Mouse (Mus musculus): ENCODE results near the gene Nxpe3. TPM values are rescaled to one million over a fixed set of nuclear protein-coding genes. Genes with fewer than 3 reads are reported as not detected.
"Not testable (repeated sequence)": the region's sequence is repeated elsewhere in the genome, so short reads cannot be mapped to it uniquely, and the experiment has no call there.

Gene Nxpe3
- polyA plus RNA-seq, 1 experiment = 1.1 TPM

DNA sequence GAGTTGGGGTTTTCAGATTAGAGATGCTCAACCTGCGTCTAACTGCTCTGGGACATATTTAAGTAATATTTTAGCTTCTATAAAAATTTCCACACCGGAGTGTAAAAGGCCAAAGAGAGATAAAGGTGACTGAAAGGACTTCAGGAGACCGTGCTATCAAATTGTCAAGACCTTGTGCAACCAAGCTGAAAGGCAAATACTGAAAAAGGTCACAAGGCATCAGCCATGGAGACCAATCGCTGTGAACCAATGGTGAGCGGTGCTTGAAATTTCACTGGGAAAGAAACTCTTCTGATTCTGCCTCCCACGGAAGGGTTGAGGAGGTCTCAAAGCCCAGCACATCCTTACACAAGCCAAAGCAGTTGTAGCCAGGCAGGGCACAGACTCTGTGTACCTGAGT lies 53.6 kb downstream of the Nxpe3 start:
- H3K4me1 ChIP-seq (ENCODE audit: control insufficient read depth, insufficient read depth, low read length) = peaks cover 6% of the 10 kb centered on the region; the same call in 1 of the 2 replicates
- no peak for TF ChIP-seq CTCF (IDR thresholded peaks at IDR 0.05; ENCODE audit: borderline replicate concordance, insufficient read depth, low read length)
- TF ChIP-seq POLR2A (IDR thresholded peaks at IDR 0.05; ENCODE audit: low read depth, low read length) = no peak

GRCm38 (mm10) chr16:55838510-55839474 lies 56.3 kb downstream of the Nxpe3 start, which contains the start of gene Nfkbiz:
Nfkbiz (minus strand) TSS chr16:55838899.
- H3K27ac ChIP-seq (ENCODE audit: insufficient read depth, low read length) = peak within 1 kb of the TSS; percentile 97
- H3K4me3 ChIP-seq (ENCODE audit: insufficient read depth, low read length) = peak within 1 kb of the TSS; percentile 86
- TF ChIP-seq CTCF (IDR thresholded peaks at IDR 0.05; ENCODE audit: borderline replicate concordance, insufficient read depth, low read length) (no peak), POLR2A (IDR thresholded peaks at IDR 0.05; ENCODE audit: low read depth, low read length) (peak; percentile 63)
- H3K4me1 ChIP-seq (ENCODE audit: control insufficient read depth, insufficient read depth, low read length) = peaks cover 7% of the 10 kb centered on the region; the same call in 1 of the 2 replicates

More for the DNA sequence above, 53.6 kb downstream of the Nxpe3 start:
- Histone ChIP-seq H3K27ac (ENCODE audit: insufficient read depth, low read length) (no peak overlapping the region), H3K4me3 (ENCODE audit: insufficient read depth, low read length) (no peak overlapping the region)

DNA sequence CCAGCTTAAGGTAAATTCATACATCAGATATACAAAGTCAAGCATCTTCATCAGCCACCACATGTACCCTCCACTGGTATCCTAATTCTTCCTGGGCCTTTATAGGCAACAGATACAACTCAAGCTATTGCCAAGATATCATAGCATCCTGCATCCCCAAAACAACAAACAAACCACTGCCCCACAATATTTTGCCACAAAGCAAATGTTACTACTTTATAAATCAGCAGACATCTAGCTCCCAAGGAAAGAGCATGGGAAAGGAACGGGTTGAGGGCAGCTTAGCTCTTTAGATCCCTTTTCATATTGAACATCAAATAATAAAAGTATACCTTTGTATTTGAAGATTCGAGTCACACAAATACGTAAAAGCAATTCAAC lies 57.0 kb downstream of the Nxpe3 start:
- Histone ChIP-seq H3K4me1 (ENCODE audit: control insufficient read depth, insufficient read depth, low read length) (0 out of 2 replicates have a peak, but pooled peaks cover 4% of the 10 kb centered on the region), H3K4me3 (ENCODE audit: insufficient read depth, low read length) (peak overlapping the region; percentile 86), H3K27ac (ENCODE audit: insufficient read depth, low read length) (peak overlapping the region; percentile 97)
- TF ChIP-seq CTCF (IDR thresholded peaks at IDR 0.05; ENCODE audit: borderline replicate concordance, insufficient read depth, low read length) = no peak

DNA sequence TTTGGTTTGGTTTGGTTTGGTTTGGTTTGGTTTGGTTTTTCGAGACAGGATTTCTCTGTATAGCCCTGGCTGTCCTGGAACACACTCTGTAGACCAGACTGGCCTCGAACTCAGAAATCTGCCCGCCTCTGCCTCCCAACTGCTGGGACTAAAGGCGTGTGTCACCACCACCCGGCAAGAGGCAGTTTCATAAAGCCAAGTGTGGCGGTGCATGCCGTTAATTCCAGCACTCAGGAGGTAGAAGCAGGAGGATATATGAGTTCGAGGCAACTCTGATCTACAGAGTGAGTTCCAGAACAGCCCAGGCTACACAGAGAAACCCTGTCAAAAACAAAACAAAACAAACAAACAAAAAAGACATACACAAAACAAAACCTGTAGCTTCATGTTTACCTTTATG lies 57.4 kb downstream of the Nxpe3 start:
- H3K4me3 ChIP-seq (ENCODE audit: insufficient read depth, low read length) = peak overlapping the region; percentile 86; the same call in 1 of the 2 replicates
- H3K4me1 ChIP-seq (ENCODE audit: control insufficient read depth, insufficient read depth, low read length); H3K27ac ChIP-seq (ENCODE audit: insufficient read depth, low read length): not testable (repeated sequence)

GRCm38 (mm10) chr16:55837168-55837567 lies 57.9 kb downstream of the Nxpe3 start:
- 0 out of 2 replicates have a peak, but pooled peaks cover 4% of the 10 kb centered on the region for H3K4me1 ChIP-seq (ENCODE audit: control insufficient read depth, insufficient read depth, low read length)
- no peak overlapping the region for H3K4me3 ChIP-seq (ENCODE audit: insufficient read depth, low read length)
- TF ChIP-seq CTCF (IDR thresholded peaks at IDR 0.05; ENCODE audit: borderline replicate concordance, insufficient read depth, low read length) = no peak
- TF ChIP-seq POLR2A (IDR thresholded peaks at IDR 0.05; ENCODE audit: low read depth, low read length) = no peak
- H3K27ac ChIP-seq (ENCODE audit: insufficient read depth, low read length) = no peak overlapping the region

DNA sequence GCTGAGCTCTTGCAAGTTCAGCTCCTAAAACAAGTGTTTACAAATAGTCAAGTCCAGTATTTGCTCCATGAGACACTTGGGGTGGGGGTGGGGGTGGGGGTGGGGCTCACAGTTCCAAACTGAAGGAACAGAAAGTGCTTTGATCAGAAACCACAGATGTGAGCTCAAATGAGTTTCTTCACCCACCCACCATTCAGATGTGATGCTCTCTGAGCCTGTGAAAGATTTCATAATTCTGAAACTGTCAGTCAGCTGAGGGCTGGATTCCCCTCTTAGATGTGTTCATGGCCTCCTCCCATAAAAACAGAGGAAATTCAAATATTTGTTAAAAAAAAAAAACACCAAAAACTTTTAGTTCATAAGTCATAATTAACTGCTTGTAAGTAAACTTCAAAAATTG lies 59.3 kb downstream of the Nxpe3 start:
- TF ChIP-seq POLR2A (IDR thresholded peaks at IDR 0.05; ENCODE audit: low read depth, low read length) (no peak), CTCF (IDR thresholded peaks at IDR 0.05; ENCODE audit: borderline replicate concordance, insufficient read depth, low read length) (no peak)
- Histone ChIP-seq H3K4me1 (ENCODE audit: control insufficient read depth, insufficient read depth, low read length) (0 out of 2 replicates have a peak, but pooled peaks cover 4% of the 10 kb centered on the region), H3K27ac (ENCODE audit: insufficient read depth, low read length) (no peak overlapping the region), H3K4me3 (ENCODE audit: insufficient read depth, low read length) (no peak overlapping the region)

DNA sequence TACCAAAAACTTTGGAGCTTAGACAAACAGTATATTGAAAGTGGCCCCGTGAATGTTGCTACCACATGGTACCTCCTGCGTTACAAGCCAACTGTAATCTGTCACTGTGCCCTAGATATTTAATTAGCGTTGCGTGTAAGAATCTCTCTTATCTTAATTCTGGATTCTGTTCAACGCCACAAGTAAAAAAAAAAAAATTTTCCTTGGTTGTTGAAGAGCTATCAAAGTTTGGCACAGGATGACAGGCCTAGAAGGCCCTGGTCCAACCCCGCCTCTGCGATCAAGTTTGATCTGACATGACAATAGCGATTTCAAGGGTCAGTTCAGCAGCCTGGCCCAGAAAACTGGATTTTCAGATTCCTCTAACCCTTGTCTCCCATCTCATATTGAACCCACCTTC lies 62.5 kb downstream of the Nxpe3 start:
- TF ChIP-seq POLR2A (IDR thresholded peaks at IDR 0.05; ENCODE audit: low read depth, low read length) (no peak), CTCF (IDR thresholded peaks at IDR 0.05; ENCODE audit: borderline replicate concordance, insufficient read depth, low read length) (no peak)
- no peak overlapping the region for H3K27ac ChIP-seq (ENCODE audit: insufficient read depth, low read length)
- H3K4me1 ChIP-seq (ENCODE audit: control insufficient read depth, insufficient read depth, low read length) = 0 out of 2 replicates have a peak, but pooled peaks cover 4% of the 10 kb centered on the region

DNA sequence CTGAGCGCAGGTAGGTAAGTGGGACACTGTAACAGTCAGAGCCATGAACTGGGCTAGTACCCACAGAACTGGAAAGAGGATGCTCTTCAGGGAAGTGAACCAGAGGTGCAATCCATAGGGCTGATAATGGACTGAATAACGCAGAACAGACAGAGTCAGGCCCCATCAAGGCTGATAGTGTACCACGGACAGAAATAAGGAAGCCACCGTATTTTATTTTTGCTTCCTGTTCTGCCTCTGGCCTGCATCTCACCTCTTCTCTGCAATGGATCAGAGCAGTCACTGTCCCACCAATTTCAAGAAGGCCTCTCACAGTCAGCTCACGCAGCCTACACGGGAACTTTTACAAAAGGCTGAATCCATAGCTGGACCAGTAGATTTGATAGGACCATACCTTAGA lies 63.0 kb downstream of the Nxpe3 start:
- Histone ChIP-seq H3K4me3 (ENCODE audit: insufficient read depth, low read length) (no peak overlapping the region), H3K4me1 (ENCODE audit: control insufficient read depth, insufficient read depth, low read length) (0 out of 2 replicates have a peak, but pooled peaks cover 6% of the 10 kb centered on the region), H3K27ac (ENCODE audit: insufficient read depth, low read length) (no peak overlapping the region)
- TF ChIP-seq POLR2A (IDR thresholded peaks at IDR 0.05; ENCODE audit: low read depth, low read length) = no peak
- no peak for TF ChIP-seq CTCF (IDR thresholded peaks at IDR 0.05; ENCODE audit: borderline replicate concordance, insufficient read depth, low read length)

More for the DNA sequence above, 62.5 kb downstream of the Nxpe3 start:
- no peak overlapping the region for H3K4me3 ChIP-seq (ENCODE audit: insufficient read depth, low read length)

DNA sequence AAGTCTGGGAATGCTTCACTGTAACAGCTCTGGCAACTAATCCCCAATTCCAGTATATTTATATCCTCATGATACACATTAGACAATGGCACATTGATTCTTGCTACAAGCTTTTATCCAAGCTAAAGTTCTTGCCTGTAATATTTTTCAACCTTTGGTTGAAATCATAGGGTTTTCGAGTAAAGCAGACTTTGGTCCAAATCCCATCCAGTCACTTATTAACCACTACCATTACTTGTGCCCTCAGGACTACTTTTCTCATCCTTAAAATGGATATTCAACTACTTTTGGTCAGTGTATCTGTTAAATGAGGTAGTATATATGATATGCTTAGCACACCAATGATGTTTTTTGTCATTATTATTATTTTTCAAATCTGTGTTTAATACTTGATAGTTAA lies 63.6 kb downstream of the Nxpe3 start:
- Histone ChIP-seq H3K4me1 (ENCODE audit: control insufficient read depth, insufficient read depth, low read length) (0 out of 2 replicates have a peak, but pooled peaks cover 5% of the 10 kb centered on the region), H3K27ac (ENCODE audit: insufficient read depth, low read length) (no peak overlapping the region), H3K4me3 (ENCODE audit: insufficient read depth, low read length) (no peak overlapping the region)
- TF ChIP-seq POLR2A (IDR thresholded peaks at IDR 0.05; ENCODE audit: low read depth, low read length) (no peak), CTCF (IDR thresholded peaks at IDR 0.05; ENCODE audit: borderline replicate concordance, insufficient read depth, low read length) (no peak)
